Comparison of ENCODE assay signal across 9 mouse cellular contexts in genomic region chrX:101979267-101979666, GRCm38 (mm10).
A peak's percentile ranks its signal among the peaks of the same experiment; 100 is the strongest.
DNase-seq lines count a peak whose midpoint lies in the region; ATAC-seq lines count a peak whose summit lies in the region.
"Had no signal": no experiment of that assay in that cellular context is flagged by ENCODE, and none has a peak within 500 bp of the region (broad histone marks: within the 10 kb centered on the region; RNA-seq: fewer than 3 reads in every experiment).

No protein-coding gene starts in this region.

- peaks cover 14 to 19% of the 10 kb centered on the region in 2 experiments for H3K4me1 ChIP-seq in heart, embryonic 14.5 days (ENCODE audit: control insufficient read depth in 2 of 2, insufficient read depth in 2 of 2, low read length in 2 of 2)
- H3K4me1 ChIP-seq in embryonic facial prominence, embryonic 10.5 days: peaks cover 14% of the 10 kb centered on the region
- peaks cover 20% of the 10 kb centered on the region for H3K4me1 ChIP-seq in limb, embryonic 13.5 days
- H3K4me1 ChIP-seq in forebrain, embryonic 11.5 days (replicated peaks; ENCODE audit: control insufficient read depth, insufficient read depth, low read length): no peaks in the 10 kb centered on the region

- H3K9ac ChIP-seq in heart, embryonic 14.5 days (ENCODE audit: low read length): no peak overlapping the region
- H3K9ac ChIP-seq in limb, embryonic 13.5 days: no peak overlapping the region
- H3K9ac ChIP-seq in forebrain, embryonic 11.5 days (ENCODE audit: low read length): no peak overlapping the region

- H3K9me3 ChIP-seq in heart, embryonic 14.5 days (ENCODE audit: control insufficient read depth, low read length): no peaks in the 10 kb centered on the region
- 0 out of 2 replicates have a peak, but pooled peaks cover 2% of the 10 kb centered on the region for H3K9me3 ChIP-seq in embryonic facial prominence, embryonic 10.5 days
- H3K9me3 ChIP-seq in limb, embryonic 13.5 days: no peaks in the 10 kb centered on the region
- H3K9me3 ChIP-seq in forebrain, embryonic 11.5 days (ENCODE audit: control insufficient read depth, low read length): no peaks in the 10 kb centered on the region
- H3K9me3 ChIP-seq: G1E had no signal

- peak; percentile 80 for ATAC-seq in heart, embryonic 14.5 days (ENCODE audit: insufficient number of reproducible peaks, insufficient read depth, low FRiP score, low read depth)
- peak; percentile 85 for ATAC-seq in limb, embryonic 13.5 days (ENCODE audit: low FRiP score, low read depth)
- no peak for ATAC-seq in forebrain, embryonic 11.5 days (replicated peaks; ENCODE audit: low FRiP score)

- no peaks in the 10 kb centered on the region for H3K36me3 ChIP-seq in heart, embryonic 14.5 days (ENCODE audit: control insufficient read depth, insufficient read depth, low read length)
- H3K36me3 ChIP-seq in embryonic facial prominence, embryonic 10.5 days (replicated peaks): no peaks in the 10 kb centered on the region
- H3K36me3 ChIP-seq in limb, embryonic 13.5 days: no peaks in the 10 kb centered on the region
- H3K36me3 ChIP-seq in forebrain, embryonic 11.5 days (ENCODE audit: control insufficient read depth, insufficient read depth, low read length): no peaks in the 10 kb centered on the region
- H3K36me3 ChIP-seq: G1E had no signal

- H3K27ac ChIP-seq in heart, embryonic 14.5 days (replicated peaks in 1 of 2; ENCODE audit: control insufficient read depth in 1 of 2, insufficient read depth in 1 of 2, low read depth in 2 of 2, low read length in 2 of 2): peak overlapping the region; percentile 80 to 93
- peak overlapping the region; percentile 59; the same call in 1 of the 2 replicates for H3K27ac ChIP-seq in embryonic facial prominence, embryonic 10.5 days (replicated peaks)
- H3K27ac ChIP-seq in limb, embryonic 13.5 days: peak overlapping the region; percentile 81
- H3K27ac ChIP-seq in forebrain, embryonic 11.5 days (ENCODE audit: low read depth, low read length): no peak overlapping the region

- intact Hi-C loops in heart, postnatal 36 days (cut with DNase I): no loop called here

- no peak for DNase-seq in heart, postnatal 36 days
- DNase-seq in CD4-positive, CD25-positive, alpha-beta regulatory T cell, adult 2 months (ENCODE audit: low read depth, low spot score): peak; percentile 56
- no peak for DNase-seq in embryonic facial prominence, embryonic 10.5 days (ENCODE audit: low spot score)
- DNase-seq in layer of hippocampus, adult 9-10 months (ENCODE audit: low spot score): no peak
- no peak for DNase-seq in forebrain, embryonic 11.5 days (ENCODE audit: low spot score)
- DNase-seq in cerebellum, adult 11-12 months: no peak

- no peaks in the 10 kb centered on the region; the same call in 1 of the 2 replicates for H3K27me3 ChIP-seq in heart, embryonic 14.5 days (ENCODE audit: control insufficient read depth, insufficient read depth, low read length)
- H3K27me3 ChIP-seq in embryonic facial prominence, embryonic 10.5 days (replicated peaks; ENCODE audit: low read depth, poor library complexity, severe bottlenecking): peaks cover 97% of the 10 kb centered on the region
- peaks cover 32% of the 10 kb centered on the region; the same call in 1 of the 2 replicates for H3K27me3 ChIP-seq in limb, embryonic 13.5 days
- H3K27me3 ChIP-seq in forebrain, embryonic 11.5 days (ENCODE audit: control insufficient read depth, insufficient read depth, low read length): peaks cover 33% of the 10 kb centered on the region

- WGBS in heart, embryonic 14.5 days: 33% methylated on average over 5 of the region's 5 CpGs
- 37% methylated on average over 5 of the region's 5 CpGs for WGBS in embryonic facial prominence, embryonic 10.5 days
- 28% methylated on average over 5 of the region's 5 CpGs for WGBS in limb, embryonic 13.5 days
- 47% methylated on average over 5 of the region's 5 CpGs for WGBS in forebrain, embryonic 11.5 days

- H3K4me2 ChIP-seq in heart, embryonic 14.5 days (ENCODE audit: low read length): no peak overlapping the region; the same call in 1 of the 2 replicates
- peak overlapping the region; percentile 43 for H3K4me2 ChIP-seq in limb, embryonic 13.5 days (replicated peaks)
- H3K4me2 ChIP-seq in forebrain, embryonic 11.5 days (ENCODE audit: low read depth, low read length, severe bottlenecking): no peak overlapping the region

- H3K4me3 ChIP-seq in heart, embryonic 14.5 days (ENCODE audit: control insufficient read depth in 1 of 2, insufficient read depth in 1 of 2, low read depth in 1 of 2, low read length in 2 of 2): no peak overlapping the region
- H3K4me3 ChIP-seq in embryonic facial prominence, embryonic 10.5 days: no peak overlapping the region
- H3K4me3 ChIP-seq in limb, embryonic 13.5 days: peak overlapping the region; percentile 10
- H3K4me3 ChIP-seq in forebrain, embryonic 11.5 days (ENCODE audit: low read depth, low read length): no peak overlapping the region
